Mouse (Mus musculus): ENCODE results near the gene Rnase12. TPM values are rescaled to one million over a fixed set of nuclear protein-coding genes. Genes with fewer than 3 reads are reported as not detected.

The Rnase12 gene
- polyA plus RNA-seq, 1 experiment from 2014 or later, result not detected

- Histone ChIP-seq H3K4me2 (replicated peaks) (peak within 1 kb of the TSS; percentile 65), H3K4me1 (no peaks in the 10 kb centered on the region), H3K27ac (peak within 1 kb of the TSS; percentile 88), H3K36me3 (no peaks in the 10 kb centered on the region), H3K9ac (peak within 1 kb of the TSS; percentile 47), H3K9me3 (no peaks in the 10 kb centered on the region), H3K27me3 (no peaks in the 10 kb centered on the region), H3K4me3 (peak within 1 kb of the TSS; percentile 72)
- ATAC-seq (ENCODE audit: insufficient number of reproducible peaks, insufficient read depth, low FRiP score, low TSS enrichment), result no peak
- WGBS, result 8% methylated on average over 33 of the region's 33 CpGs
These were observed 33.8 kb upstream of the Rnase12 start, which contains the start of the genes Rnase4 and Ang for GRCm38 (mm10) chr14:51090921-51091900. Gene Rnase4 (plus strand): TSS chr14:51091077. Gene Ang (plus strand): TSS chr14:51091150.

- no peaks in the 10 kb centered on the region for H3K36me3 ChIP-seq
- peak overlapping the region; percentile 72 for H3K4me3 ChIP-seq
- H3K27me3 ChIP-seq, result no peaks in the 10 kb centered on the region
- H3K9ac ChIP-seq, result peak overlapping the region; percentile 47
- no peaks in the 10 kb centered on the region for H3K9me3 ChIP-seq
- no peak for ATAC-seq (ENCODE audit: insufficient number of reproducible peaks, insufficient read depth, low FRiP score, low TSS enrichment)
- no peaks in the 10 kb centered on the region for H3K4me1 ChIP-seq
- H3K4me2 ChIP-seq (replicated peaks), result peak overlapping the region; percentile 65
- peak overlapping the region; percentile 88 for H3K27ac ChIP-seq
- WGBS, result under 1% methylated on average over 27 of the region's 27 CpGs
These were observed 32.8 kb upstream of the Rnase12 start for GRCm38 (mm10) chr14:51090077-51090781.

- H3K9ac ChIP-seq, result peak overlapping the region; percentile 47
- H3K9me3 ChIP-seq, result no peaks in the 10 kb centered on the region
- no peaks in the 10 kb centered on the region for H3K27me3 ChIP-seq
- H3K27ac ChIP-seq, result peak overlapping the region; percentile 88
- H3K4me1 ChIP-seq, result no peaks in the 10 kb centered on the region
- ATAC-seq (ENCODE audit: insufficient number of reproducible peaks, insufficient read depth, low FRiP score, low TSS enrichment), result no peak; the same call in 1 of the 2 replicates
- peak overlapping the region; percentile 72 for H3K4me3 ChIP-seq
- H3K4me2 ChIP-seq (replicated peaks), result peak overlapping the region; percentile 65
- WGBS, result 0% methylated on average over 15 of the region's 15 CpGs
- H3K36me3 ChIP-seq, result no peaks in the 10 kb centered on the region
These were observed 32.2 kb upstream of the Rnase12 start for GRCm38 (mm10) chr14:51089674-51090076.

GRCm38 (mm10) chr14:51088970-51089673 is 31.7 kb upstream of the Rnase12 start:
- Histone ChIP-seq H3K27me3 (no peaks in the 10 kb centered on the region), H3K36me3 (no peaks in the 10 kb centered on the region), H3K4me2 (replicated peaks) (peak overlapping the region; percentile 65), H3K9me3 (no peaks in the 10 kb centered on the region), H3K4me1 (no peaks in the 10 kb centered on the region), H3K27ac (peak overlapping the region; percentile 83), H3K9ac (peak overlapping the region; percentile 49), H3K4me3 (peak overlapping the region; percentile 72)
- WGBS, result under 1% methylated on average over 34 of the region's 34 CpGs
- peak; percentile 92 for ATAC-seq (ENCODE audit: insufficient number of reproducible peaks, insufficient read depth, low FRiP score, low TSS enrichment)

GRCm38 (mm10) chr14:51088166-51088969 is 30.9 kb upstream of the Rnase12 start:
- H3K4me2 ChIP-seq (replicated peaks), result peak overlapping the region; percentile 65
- H3K36me3 ChIP-seq, result no peaks in the 10 kb centered on the region
- peak overlapping the region; percentile 83 for H3K27ac ChIP-seq
- H3K4me3 ChIP-seq, result peak overlapping the region; percentile 72
- peak overlapping the region; percentile 49 for H3K9ac ChIP-seq
- peak; percentile 44 for ATAC-seq (ENCODE audit: insufficient number of reproducible peaks, insufficient read depth, low FRiP score, low TSS enrichment)
- no peaks in the 10 kb centered on the region for H3K4me1 ChIP-seq
- no peaks in the 10 kb centered on the region for H3K27me3 ChIP-seq
- no peaks in the 10 kb centered on the region for H3K9me3 ChIP-seq
- WGBS, result under 1% methylated on average over 23 of the region's 23 CpGs

GRCm38 (mm10) chr14:51087762-51088161 is 30.3 kb upstream of the Rnase12 start:
- Histone ChIP-seq H3K4me1 (no peaks in the 10 kb centered on the region), H3K4me3 (peak overlapping the region; percentile 72), H3K27me3 (no peaks in the 10 kb centered on the region), H3K27ac (no peak overlapping the region), H3K9me3 (no peaks in the 10 kb centered on the region), H3K9ac (no peak overlapping the region), H3K4me2 (replicated peaks) (peak overlapping the region; percentile 65), H3K36me3 (no peaks in the 10 kb centered on the region)
- ATAC-seq (ENCODE audit: insufficient number of reproducible peaks, insufficient read depth, low FRiP score, low TSS enrichment), result no peak
- WGBS, result 8% methylated on average over 9 of the region's 9 CpGs

GRCm38 (mm10) chr14:51085911-51086310 is 28.4 kb upstream of the Rnase12 start:
- 73% methylated on average over 4 of the region's 4 CpGs for WGBS
- Histone ChIP-seq H3K4me1 (no peaks in the 10 kb centered on the region), H3K4me2 (replicated peaks) (no peak overlapping the region)

GRCm38 (mm10) chr14:51085086-51085485 is 27.6 kb upstream of the Rnase12 start:
- H3K4me1 ChIP-seq, result no peaks in the 10 kb centered on the region
- H3K27me3 ChIP-seq, result 0 out of 2 replicates have a peak, but pooled peaks cover 7% of the 10 kb centered on the region
- H3K4me2 ChIP-seq (replicated peaks), result no peak overlapping the region
- no peak overlapping the region for H3K9ac ChIP-seq
- no peaks in the 10 kb centered on the region for H3K36me3 ChIP-seq
- H3K4me3 ChIP-seq, result no peak overlapping the region
- H3K27ac ChIP-seq, result no peak overlapping the region
- 79% methylated on average over 2 of the region's 2 CpGs for WGBS
- H3K9me3 ChIP-seq, result no peaks in the 10 kb centered on the region
- ATAC-seq (ENCODE audit: insufficient number of reproducible peaks, insufficient read depth, low FRiP score, low TSS enrichment), result no peak

More at GRCm38 (mm10) chr14:51085911-51086310, 28.4 kb upstream of the Rnase12 start:
- ATAC-seq (ENCODE audit: insufficient number of reproducible peaks, insufficient read depth, low FRiP score, low TSS enrichment), result no peak
- Histone ChIP-seq H3K27me3 (0 out of 2 replicates have a peak, but pooled peaks cover 5% of the 10 kb centered on the region), H3K9me3 (no peaks in the 10 kb centered on the region), H3K9ac (no peak overlapping the region), H3K36me3 (no peaks in the 10 kb centered on the region), H3K4me3 (no peak overlapping the region), H3K27ac (no peak overlapping the region)

- Histone ChIP-seq H3K27ac (no peak overlapping the region), H3K27me3 (0 out of 2 replicates have a peak, but pooled peaks cover 7% of the 10 kb centered on the region), H3K36me3 (no peaks in the 10 kb centered on the region), H3K9me3 (no peaks in the 10 kb centered on the region), H3K4me2 (replicated peaks) (peak overlapping the region; percentile 78), H3K4me1 (no peaks in the 10 kb centered on the region), H3K4me3 (peak overlapping the region; percentile 49), H3K9ac (no peak overlapping the region)
- ATAC-seq (ENCODE audit: insufficient number of reproducible peaks, insufficient read depth, low FRiP score, low TSS enrichment), result no peak
- 2% methylated on average over 7 of the region's 7 CpGs for WGBS
These were observed 26.3 kb upstream of the Rnase12 start for GRCm38 (mm10) chr14:51083805-51084204.

- WGBS, result 2% methylated on average over 40 of the region's 40 CpGs
- Histone ChIP-seq H3K36me3 (no peaks in the 10 kb centered on the region), H3K9ac (peak overlapping the region; percentile 34), H3K27ac (no peak overlapping the region), H3K4me1 (no peaks in the 10 kb centered on the region), H3K9me3 (no peaks in the 10 kb centered on the region), H3K4me3 (peak overlapping the region; percentile 49), H3K4me2 (replicated peaks) (peak overlapping the region; percentile 78), H3K27me3 (0 out of 2 replicates have a peak, but pooled peaks cover 7% of the 10 kb centered on the region)
- peak; percentile 66 for ATAC-seq (ENCODE audit: insufficient number of reproducible peaks, insufficient read depth, low FRiP score, low TSS enrichment)
These were observed 25.4 kb upstream of the Rnase12 start for GRCm38 (mm10) chr14:51082599-51083581.
